Mouse (Mus musculus): Measurements from ENCODE around the gene Tmem88b.
A peak's percentile ranks its signal among the peaks of the same experiment; 100 is the strongest.
"Not testable (repeated sequence)": the region's sequence is repeated elsewhere in the genome, so short reads cannot be mapped to it uniquely, and the experiment has no call there.

Tmem88b gene

GRCm38 (mm10) chr4:155759862-155760612 lies 25.6 kb downstream of the Tmem88b start:
- DNase-seq: no peak

GRCm38 (mm10) chr4:155757011-155757410 lies 28.7 kb downstream of the Tmem88b start:
- DNase-seq: no peak

DNA sequence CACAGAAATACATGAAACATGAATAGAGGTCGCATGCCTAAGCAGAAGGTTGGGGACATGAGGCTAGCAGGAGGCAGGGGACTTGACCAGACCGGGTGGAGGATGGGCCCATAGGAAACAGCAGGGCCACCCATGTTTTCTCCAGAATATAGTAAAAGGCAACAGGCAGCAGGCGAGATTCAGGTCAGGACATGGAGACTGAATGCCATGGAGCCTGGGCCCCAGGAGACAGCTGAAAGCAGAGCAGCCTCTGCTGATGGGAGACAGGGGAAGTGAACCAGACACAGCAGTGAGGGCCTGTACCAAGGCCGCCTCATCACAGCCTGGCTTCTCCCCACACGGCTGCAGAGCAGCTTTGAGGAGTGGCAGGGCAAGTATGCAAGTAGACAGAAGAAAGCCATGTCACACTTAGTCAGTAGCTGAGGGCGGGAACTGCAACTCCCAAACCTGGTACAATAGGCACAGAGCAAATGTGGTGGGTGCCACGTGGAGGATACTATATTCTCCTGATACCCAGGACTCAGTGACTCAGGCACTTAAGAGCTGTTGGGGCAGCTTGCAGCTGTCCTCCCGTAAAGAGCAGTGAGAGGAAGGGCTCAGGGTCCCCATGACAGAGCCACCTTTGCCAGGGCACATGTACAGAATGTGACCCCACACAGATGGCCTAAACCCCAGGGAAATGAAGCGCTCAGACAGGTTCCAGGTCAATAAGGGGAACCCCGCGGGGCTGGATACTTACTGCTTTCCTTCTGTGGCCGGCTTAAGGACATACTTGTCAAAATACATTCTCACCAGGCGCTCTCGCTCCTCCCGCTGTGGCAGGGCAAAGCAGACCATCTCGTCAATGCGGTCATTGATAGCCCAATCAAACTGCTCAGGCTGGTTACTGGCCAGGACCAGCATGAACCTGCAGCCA lies 38.8 kb downstream of the Tmem88b start:
- DNase-seq: no peak

GRCm38 (mm10) chr4:155746036-155746548 lies 39.6 kb downstream of the Tmem88b start:
- DNase-seq: no peak

DNA sequence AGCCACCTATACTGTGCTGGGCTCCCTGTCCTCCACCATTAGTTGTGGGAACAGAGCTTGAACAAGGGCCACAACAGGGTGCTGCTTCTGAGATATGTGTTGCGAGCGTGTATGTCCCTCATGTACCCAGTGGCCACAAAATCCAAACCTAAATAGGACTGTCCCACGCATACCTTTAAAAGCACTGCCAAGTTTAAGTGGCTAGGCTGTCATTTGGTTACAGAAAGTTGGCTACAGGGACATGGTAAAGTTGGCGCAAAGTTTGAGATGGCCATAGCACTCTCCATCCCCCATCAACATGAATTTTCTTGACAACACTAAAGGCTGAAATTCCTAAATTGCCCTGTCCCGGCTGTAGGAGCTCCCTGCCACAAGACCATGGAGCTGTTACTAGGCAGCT lies 40.5 kb downstream of the Tmem88b start:
- DNase-seq: no peak

GRCm38 (mm10) chr4:155744474-155744873 lies 41.2 kb downstream of the Tmem88b start:
- no peak for DNase-seq

DNA sequence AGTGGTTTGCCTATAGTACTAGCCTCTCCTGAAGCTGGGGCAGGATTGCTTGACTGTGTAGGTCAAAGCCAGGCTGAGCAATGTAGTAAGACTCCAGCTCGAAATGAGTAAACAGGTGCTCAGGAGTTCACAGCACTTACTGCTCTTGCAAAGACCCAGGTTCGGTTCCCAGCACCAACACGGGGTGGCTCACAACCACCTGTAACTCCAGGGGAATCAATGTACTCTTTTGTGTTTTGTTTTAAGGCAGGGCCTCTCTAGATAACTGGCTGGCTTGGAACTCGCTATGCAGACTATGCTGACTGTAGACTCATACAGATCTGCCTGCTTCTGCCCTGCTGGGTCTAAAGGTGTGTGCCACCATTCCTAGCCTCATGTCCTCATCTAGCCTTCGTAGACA lies 43.0 kb downstream of the Tmem88b start:
- DNase-seq: no peak

GRCm38 (mm10) chr4:155740681-155741080 lies 45.0 kb downstream of the Tmem88b start:
- not testable (repeated sequence) for DNase-seq

DNA sequence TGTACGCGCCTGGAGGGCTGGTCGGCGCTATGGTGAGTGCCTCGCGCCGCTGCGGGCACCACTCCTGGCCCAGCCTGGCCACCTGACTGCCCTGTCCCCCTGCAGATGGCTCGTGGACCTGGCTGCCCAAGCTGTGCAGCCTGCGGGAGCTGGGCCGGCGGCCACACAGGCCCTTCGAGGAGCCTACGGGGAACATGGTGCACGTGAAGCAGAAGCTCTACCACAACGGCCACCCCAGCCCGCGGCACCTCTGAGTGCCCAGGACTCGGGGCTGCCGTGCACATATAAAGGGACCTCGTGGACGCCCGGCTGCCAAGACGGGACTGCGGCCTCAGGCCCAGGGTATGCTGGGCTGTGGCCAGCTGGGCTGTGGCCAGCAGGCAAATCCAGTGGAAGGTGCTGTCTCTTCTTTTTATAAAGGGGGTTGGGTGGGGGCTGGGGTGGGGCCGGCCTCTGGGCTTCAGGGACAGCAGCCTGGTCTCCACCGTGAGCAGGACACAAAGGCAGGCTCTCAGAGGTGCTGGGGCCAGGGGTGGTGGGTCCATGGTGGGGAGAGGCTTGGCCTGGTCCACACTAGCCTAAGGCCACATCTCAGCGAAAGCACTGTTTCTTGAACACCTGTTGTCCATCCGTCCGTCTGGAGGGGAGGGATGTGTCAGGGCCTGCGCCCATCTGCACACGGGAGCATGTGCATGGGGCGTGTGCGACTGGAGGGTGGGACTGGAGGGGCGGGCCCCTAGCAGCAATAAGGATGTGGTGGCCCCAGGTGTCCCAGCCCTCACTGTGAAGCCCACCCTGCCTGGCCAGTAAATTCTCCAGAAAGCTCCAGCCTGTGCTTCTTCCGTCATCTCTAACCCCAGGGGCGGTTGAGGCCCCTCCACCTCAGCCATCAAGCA lies 45.7 kb downstream of the Tmem88b start:
- no peak for DNase-seq

DNA sequence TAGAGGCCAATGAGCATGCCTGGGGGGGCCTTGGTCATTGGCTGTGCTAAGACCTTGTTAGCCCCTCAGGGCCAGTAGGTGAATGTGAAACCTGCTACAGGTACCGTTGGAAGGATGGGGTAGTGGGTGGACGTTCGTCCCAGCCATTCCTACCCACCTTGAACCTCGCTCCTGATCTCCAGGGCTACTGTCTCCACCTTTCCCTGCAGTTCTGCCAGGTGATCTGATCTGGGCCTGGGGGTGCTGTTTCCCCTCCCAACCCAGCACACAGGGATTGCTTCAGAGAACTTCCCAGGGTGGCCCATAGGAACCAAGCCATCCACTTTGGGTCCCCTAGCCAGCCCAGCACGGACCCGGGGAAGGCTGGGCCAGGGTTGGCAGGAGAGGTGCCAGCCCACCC lies 46.5 kb downstream of the Tmem88b start:
- no peak for DNase-seq

GRCm38 (mm10) chr4:155738262-155738661 lies 47.4 kb downstream of the Tmem88b start:
- no peak for DNase-seq

DNA sequence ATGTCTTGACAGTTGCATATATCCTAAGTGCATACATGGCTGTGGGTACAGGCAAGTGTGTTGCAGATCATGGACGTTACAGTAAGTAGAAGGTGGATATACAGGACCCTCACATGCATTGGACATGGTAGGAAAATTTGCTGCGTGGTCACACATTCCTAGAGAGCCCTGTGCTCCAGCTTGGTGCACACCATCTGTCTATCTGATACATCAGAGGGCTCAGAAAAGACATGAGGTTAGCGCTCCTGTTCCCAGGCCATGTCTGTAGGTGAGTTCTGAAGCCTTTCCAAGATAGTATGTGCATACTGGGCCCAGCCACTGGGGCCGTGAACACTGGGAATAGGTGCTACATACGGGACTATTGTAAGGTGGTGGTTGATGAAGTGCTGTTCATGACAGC lies 49.3 kb downstream of the Tmem88b start:
- DNase-seq: no peak

DNA sequence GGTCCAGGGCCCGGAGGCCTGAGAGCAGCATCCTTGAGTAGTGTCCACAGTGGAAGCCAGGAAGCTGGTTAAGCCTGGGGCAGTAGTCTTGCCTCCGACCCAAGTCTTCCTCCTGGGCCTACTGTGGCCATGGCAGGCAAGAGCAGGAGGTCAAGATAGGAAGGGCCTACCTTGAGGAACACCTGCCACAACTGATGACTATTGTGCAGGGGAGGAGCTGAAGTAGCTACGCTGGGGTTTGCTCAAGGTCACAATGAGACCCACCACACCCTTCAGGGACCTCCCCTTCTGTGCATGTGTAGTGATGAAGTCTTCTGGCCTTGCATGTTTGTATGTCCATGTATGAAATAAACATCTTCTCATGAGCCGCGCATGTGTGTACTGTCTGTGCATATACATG lies 49.9 kb downstream of the Tmem88b start:
- no peak for DNase-seq

- DNase-seq: no peak
These were observed 50.5 kb downstream of the Tmem88b start for GRCm38 (mm10) chr4:155734951-155735702.

DNA sequence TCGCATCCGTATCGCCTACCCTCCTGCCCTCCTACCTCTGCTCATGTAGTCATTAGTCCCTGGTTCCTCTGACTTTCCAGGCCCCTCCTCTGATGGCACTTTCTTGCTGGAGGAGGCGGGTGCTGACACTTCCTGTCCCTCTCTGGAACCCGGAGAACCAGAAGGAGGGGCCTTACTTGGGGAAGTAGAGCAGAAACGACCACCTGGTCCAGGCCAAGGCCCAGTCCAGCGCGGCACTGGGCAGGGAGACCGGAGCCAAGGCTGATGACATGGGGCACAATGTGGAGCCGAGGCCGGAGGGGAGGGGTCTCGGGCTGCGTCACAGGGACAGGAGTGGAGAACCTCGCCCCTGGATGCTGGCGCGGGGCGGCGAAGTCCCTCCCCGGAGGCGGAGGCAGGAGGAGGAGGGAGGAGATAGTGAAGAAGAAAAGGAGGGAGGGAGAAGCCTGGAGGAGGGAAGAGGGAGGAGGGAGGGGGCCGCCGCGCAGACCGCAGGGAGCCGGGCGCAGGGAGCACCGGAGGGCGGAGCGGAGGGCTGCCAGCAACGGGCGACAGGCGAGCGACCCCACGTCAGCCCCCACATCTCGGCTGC lies 51.2 kb downstream of the Tmem88b start, which contains the start of gene Tmem240:
Gene Tmem240, plus strand, starts transcription at position 451 of the 592 bp plus-strand sequence.
- DNase-seq: peak; percentile 86

- DNase-seq: no peak
These were observed 52.4 kb downstream of the Tmem88b start for GRCm38 (mm10) chr4:155733267-155733666.
